Mouse (Mus musculus): ENCODE measurements around the gene Chaf1a. TPM values are rescaled to one million over a fixed set of nuclear protein-coding genes. Genes with fewer than 3 reads are reported as not detected.
"Not testable (repeated sequence)": the region's sequence is repeated elsewhere in the genome, so short reads cannot be mapped to it uniquely, and the experiment has no call there.

Chaf1a gene
- polyA plus RNA-seq, 1 experiment: 0.99 TPM

- peak within 1 kb of the TSS; percentile 71 for H3K4me3 ChIP-seq (ENCODE audit: insufficient read depth, low read depth, low read length)
- H3K27ac ChIP-seq (replicated peaks; ENCODE audit: low read depth, low read length): 0 out of 2 replicates have a peak within 1 kb of the TSS, but pooled peaks have one; percentile 8
- H3K4me1 ChIP-seq (ENCODE audit: control insufficient read depth, insufficient read depth, insufficient read length, low read length): peaks cover 7% of the 10 kb centered on the region
Measured at GRCm38 (mm10) chr17:56078880-56079795, 38.9 kb downstream of the Chaf1a start, which contains the start of gene Hdgfl2. Gene Hdgfl2, plus strand, starts transcription at chr17:56079634.

DNA sequence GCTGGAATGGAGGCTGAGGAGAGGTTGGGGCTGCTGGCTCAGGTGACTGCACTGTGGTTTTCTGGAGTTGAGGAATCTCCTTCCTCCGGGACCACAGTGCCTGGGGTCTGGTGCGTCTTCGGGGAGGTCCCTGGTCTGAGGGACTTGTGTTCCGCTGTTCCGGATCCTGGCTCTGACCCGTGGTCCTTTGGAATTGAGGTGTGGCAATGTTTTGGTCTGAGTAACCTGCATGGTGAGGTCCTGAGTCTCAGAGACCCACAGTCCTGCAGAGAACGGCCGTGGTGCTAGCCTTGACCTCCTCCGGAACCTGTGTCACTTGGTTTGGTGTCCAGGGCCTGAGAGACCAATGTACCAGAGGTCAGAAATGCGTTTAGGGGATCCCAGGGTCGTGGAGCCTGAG, 39.7 kb downstream of the Chaf1a start:
- Histone ChIP-seq H3K4me1 (ENCODE audit: control insufficient read depth, insufficient read depth, insufficient read length, low read length) (peaks cover 7% of the 10 kb centered on the region; the same call in 1 of the 2 replicates), H3K4me3 (ENCODE audit: insufficient read depth, low read depth, low read length) (peak overlapping the region; percentile 71), H3K27ac (replicated peaks; ENCODE audit: low read depth, low read length) (no peak overlapping the region)

- peak overlapping the region; percentile 71 for H3K4me3 ChIP-seq (ENCODE audit: insufficient read depth, low read depth, low read length)
- H3K27ac ChIP-seq (replicated peaks; ENCODE audit: low read depth, low read length): no peak overlapping the region
Measured at GRCm38 (mm10) chr17:56080781-56081585, 40.7 kb downstream of the Chaf1a start.

GRCm38 (mm10) chr17:56092312-56092711, 52.1 kb downstream of the Chaf1a start:
- H3K27ac ChIP-seq (replicated peaks; ENCODE audit: low read depth, low read length): no peak overlapping the region
- H3K4me3 ChIP-seq (ENCODE audit: insufficient read depth, low read depth, low read length): no peak overlapping the region
- H3K4me1 ChIP-seq (ENCODE audit: control insufficient read depth, insufficient read depth, insufficient read length, low read length): no peaks in the 10 kb centered on the region

More at GRCm38 (mm10) chr17:56080781-56081585, 40.7 kb downstream of the Chaf1a start:
- H3K4me1 ChIP-seq (ENCODE audit: control insufficient read depth, insufficient read depth, insufficient read length, low read length): peaks cover 7% of the 10 kb centered on the region; the same call in 1 of the 2 replicates

DNA sequence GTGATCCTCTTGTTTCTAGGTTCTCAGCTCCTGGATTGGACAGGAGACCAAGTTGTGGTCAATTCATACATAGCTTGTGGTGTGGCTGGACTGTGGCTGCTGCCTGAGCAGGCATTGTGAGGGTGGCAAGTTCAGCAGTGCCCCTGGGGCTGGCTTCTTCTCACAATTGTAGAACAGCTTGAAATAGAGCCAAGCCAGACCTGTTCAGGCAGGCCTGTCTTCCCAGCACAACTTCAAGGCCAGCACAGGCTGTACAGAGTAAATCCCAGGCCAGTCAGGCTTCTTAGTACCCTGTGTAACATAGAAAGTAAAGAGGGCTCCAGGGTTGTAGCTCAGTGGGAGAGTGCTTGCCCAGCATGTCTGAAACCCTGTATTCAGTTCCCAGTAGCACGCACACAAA, 52.6 kb downstream of the Chaf1a start:
- H3K27ac ChIP-seq (replicated peaks; ENCODE audit: low read depth, low read length): no peak overlapping the region
- no peak overlapping the region for H3K4me3 ChIP-seq (ENCODE audit: insufficient read depth, low read depth, low read length)
- no peaks in the 10 kb centered on the region for H3K4me1 ChIP-seq (ENCODE audit: control insufficient read depth, insufficient read depth, insufficient read length, low read length)

DNA sequence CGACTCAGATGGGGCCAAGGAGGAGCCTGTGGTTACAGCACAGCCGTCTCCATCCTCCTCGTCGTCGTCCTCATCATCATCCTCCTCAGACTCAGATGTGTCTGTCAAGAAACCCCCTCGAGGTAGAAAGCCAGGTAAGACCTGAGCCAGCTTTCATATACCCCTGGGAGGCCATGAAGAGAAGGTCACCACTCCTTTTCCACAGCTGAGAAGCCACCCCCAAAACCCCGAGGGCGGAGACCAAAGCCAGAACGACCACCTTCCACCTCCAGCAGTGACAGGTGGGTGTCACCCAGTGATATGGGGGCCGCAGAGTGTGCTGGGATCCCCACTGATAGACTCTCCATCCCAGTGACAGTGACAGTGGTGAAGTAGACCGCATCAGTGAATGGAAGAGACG, 56.6 kb downstream of the Chaf1a start:
- Histone ChIP-seq H3K4me1 (ENCODE audit: control insufficient read depth, insufficient read depth, insufficient read length, low read length) (no peaks in the 10 kb centered on the region), H3K27ac (replicated peaks; ENCODE audit: low read depth, low read length) (no peak overlapping the region), H3K4me3 (ENCODE audit: insufficient read depth, low read depth, low read length) (no peak overlapping the region)

DNA sequence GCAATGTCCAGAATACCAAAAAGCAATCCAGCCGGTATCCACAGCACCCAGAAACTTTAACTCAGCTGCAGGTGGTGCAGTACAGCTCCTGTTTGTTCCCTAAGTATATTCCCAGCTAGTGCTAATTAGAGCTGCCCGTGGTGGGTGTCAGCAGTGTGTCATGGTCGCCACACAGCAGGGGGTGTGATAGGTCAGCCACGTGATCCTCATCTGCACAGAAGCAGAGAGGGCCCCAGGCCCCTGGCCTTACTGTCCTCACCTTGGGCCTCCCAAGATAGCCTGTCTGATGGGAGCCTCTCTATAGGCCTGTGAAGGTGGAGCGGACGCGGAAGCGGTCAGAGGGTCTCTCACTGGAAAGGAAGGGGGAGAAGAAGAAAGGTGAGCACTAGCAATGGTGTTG, 57.9 kb downstream of the Chaf1a start:
- no peaks in the 10 kb centered on the region for H3K4me1 ChIP-seq (ENCODE audit: control insufficient read depth, insufficient read depth, insufficient read length, low read length)
- H3K4me3 ChIP-seq (ENCODE audit: insufficient read depth, low read depth, low read length): no peak overlapping the region
- no peak overlapping the region for H3K27ac ChIP-seq (replicated peaks; ENCODE audit: low read depth, low read length)

DNA sequence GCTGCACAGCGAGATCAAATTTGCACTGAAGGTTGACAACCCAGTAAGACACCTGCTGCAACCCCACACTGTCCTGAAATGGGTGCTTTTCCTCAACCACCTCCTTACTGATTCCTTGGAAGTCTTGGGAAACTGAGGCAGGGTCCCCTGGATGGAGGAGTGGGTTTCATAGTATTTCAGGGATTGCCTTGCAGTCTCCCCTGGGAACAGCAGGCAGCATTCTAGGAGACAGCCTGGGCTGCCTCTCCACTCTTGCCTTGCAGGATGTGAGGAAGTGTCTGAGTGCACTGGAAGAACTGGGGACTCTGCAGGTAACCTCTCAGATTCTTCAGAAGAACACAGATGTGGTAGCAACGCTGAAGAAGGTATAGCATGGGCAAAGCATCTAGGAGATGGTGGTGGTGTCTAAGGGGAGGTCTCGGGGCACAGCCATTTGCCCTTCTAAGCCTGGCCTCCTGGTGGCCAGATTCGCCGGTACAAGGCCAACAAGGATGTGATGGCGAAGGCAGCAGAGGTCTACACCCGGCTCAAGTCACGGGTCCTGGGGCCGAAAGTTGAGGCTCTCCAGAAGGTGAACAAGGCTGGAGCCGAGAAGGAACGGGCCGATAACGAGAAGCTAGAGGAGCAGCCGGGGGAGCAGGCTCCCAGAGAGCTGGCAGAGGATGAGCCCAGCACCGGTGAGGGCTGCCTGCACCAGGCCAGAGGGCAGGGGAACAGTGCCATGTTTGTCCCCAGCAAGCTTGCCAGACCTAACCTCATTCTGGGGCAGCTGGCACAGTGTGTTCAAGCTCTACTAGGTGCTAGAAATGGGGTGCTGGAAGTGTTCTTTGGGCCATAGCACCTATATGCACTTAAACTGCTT, 58.7 kb downstream of the Chaf1a start:
- Histone ChIP-seq H3K4me1 (ENCODE audit: control insufficient read depth, insufficient read depth, insufficient read length, low read length) (no peaks in the 10 kb centered on the region), H3K4me3 (ENCODE audit: insufficient read depth, low read depth, low read length) (no peak overlapping the region), H3K27ac (replicated peaks; ENCODE audit: low read depth, low read length) (no peak overlapping the region)

DNA sequence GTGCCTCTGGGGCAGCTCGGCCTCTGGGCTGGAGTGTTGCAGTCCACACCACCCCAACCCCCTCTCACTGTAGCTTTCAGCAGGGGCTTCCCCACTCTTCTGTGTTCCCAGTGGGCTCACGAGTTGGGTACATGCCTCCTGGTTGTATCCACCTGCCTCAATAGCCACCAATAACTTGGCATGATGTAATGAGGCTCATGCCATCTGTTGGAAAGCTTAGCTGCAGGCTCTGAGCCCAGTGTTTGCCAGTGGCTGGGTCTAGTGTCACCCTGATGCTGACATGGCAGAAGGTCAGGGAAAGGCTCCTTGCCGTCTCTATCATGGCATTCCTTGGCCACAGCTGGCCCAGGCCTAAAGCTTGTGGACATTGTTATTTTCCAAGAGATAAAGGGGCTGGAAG, 60.6 kb downstream of the Chaf1a start:
- Histone ChIP-seq H3K4me3 (ENCODE audit: insufficient read depth, low read depth, low read length) (no peak overlapping the region), H3K4me1 (ENCODE audit: control insufficient read depth, insufficient read depth, insufficient read length, low read length) (no peaks in the 10 kb centered on the region), H3K27ac (replicated peaks; ENCODE audit: low read depth, low read length) (no peak overlapping the region)

GRCm38 (mm10) chr17:56102158-56102557, 61.9 kb downstream of the Chaf1a start:
- H3K4me3 ChIP-seq (ENCODE audit: insufficient read depth, low read depth, low read length): no peak overlapping the region
- H3K4me1 ChIP-seq (ENCODE audit: control insufficient read depth, insufficient read depth, insufficient read length, low read length): no peaks in the 10 kb centered on the region
- no peak overlapping the region for H3K27ac ChIP-seq (replicated peaks; ENCODE audit: low read depth, low read length)

- H3K4me3 ChIP-seq (ENCODE audit: insufficient read depth, low read depth, low read length): no peak overlapping the region
- H3K27ac ChIP-seq (replicated peaks; ENCODE audit: low read depth, low read length): no peak overlapping the region
- H3K4me1 ChIP-seq (ENCODE audit: control insufficient read depth, insufficient read depth, insufficient read length, low read length): no peaks in the 10 kb centered on the region
Measured at GRCm38 (mm10) chr17:56102927-56103326, 62.7 kb downstream of the Chaf1a start.

- Histone ChIP-seq H3K27ac (replicated peaks; ENCODE audit: low read depth, low read length) (peak overlapping the region; percentile 15; the same call in 1 of the 2 replicates), H3K4me3 (ENCODE audit: insufficient read depth, low read depth, low read length) (no peak overlapping the region), H3K4me1 (ENCODE audit: control insufficient read depth, insufficient read depth, insufficient read length, low read length) (no peaks in the 10 kb centered on the region)
Measured at GRCm38 (mm10) chr17:56103465-56104285, 63.4 kb downstream of the Chaf1a start.

GRCm38 (mm10) chr17:56104821-56105220, 64.6 kb downstream of the Chaf1a start:
- H3K27ac ChIP-seq (replicated peaks; ENCODE audit: low read depth, low read length); H3K4me1 ChIP-seq (ENCODE audit: control insufficient read depth, insufficient read depth, insufficient read length, low read length); H3K4me3 ChIP-seq (ENCODE audit: insufficient read depth, low read depth, low read length): not testable (repeated sequence)

- H3K4me3 ChIP-seq (ENCODE audit: insufficient read depth, low read depth, low read length); H3K4me1 ChIP-seq (ENCODE audit: control insufficient read depth, insufficient read depth, insufficient read length, low read length): not testable (repeated sequence)
- peak overlapping the region; percentile 98 for H3K27ac ChIP-seq (replicated peaks; ENCODE audit: low read depth, low read length)
Measured at GRCm38 (mm10) chr17:56106436-56106835, 66.2 kb downstream of the Chaf1a start.
